Mouse (Mus musculus): ENCODE results near the gene Galr3. TPM values are rescaled to one million over a fixed set of nuclear protein-coding genes. Genes with fewer than 3 reads are reported as not detected.

The Galr3 gene
- polyA plus RNA-seq, 1 experiment: not detected

- Histone ChIP-seq H3K4me3 (ENCODE audit: insufficient read depth, low read length) (no peak overlapping the region), H3K4me1 (ENCODE audit: control insufficient read depth, insufficient read depth, low read length) (peaks cover 9% of the 10 kb centered on the region), H3K27ac (ENCODE audit: insufficient read depth, low read depth, low read length) (no peak overlapping the region)
- TF ChIP-seq CTCF (IDR thresholded peaks at IDR 0.05; ENCODE audit: low read depth, low read length) (peak; percentile 92), POLR2A (IDR thresholded peaks at IDR 0.05; ENCODE audit: borderline replicate concordance, low read depth, low read length) (no peak)
Measured at GRCm38 (mm10) chr15:79037913-79038328, 3.8 kb upstream of the Galr3 start.

GRCm38 (mm10) chr15:79038331-79038730 lies 3.4 kb upstream of the Galr3 start:
- TF ChIP-seq CTCF (IDR thresholded peaks at IDR 0.05; ENCODE audit: low read depth, low read length): no peak
- TF ChIP-seq POLR2A (IDR thresholded peaks at IDR 0.05; ENCODE audit: borderline replicate concordance, low read depth, low read length): no peak
- peaks cover 9% of the 10 kb centered on the region for H3K4me1 ChIP-seq (ENCODE audit: control insufficient read depth, insufficient read depth, low read length)

GRCm38 (mm10) chr15:79038853-79039252 lies 2.8 kb upstream of the Galr3 start:
- peaks cover 9% of the 10 kb centered on the region for H3K4me1 ChIP-seq (ENCODE audit: control insufficient read depth, insufficient read depth, low read length)
- TF ChIP-seq CTCF (IDR thresholded peaks at IDR 0.05; ENCODE audit: low read depth, low read length) (peak; percentile 69), POLR2A (IDR thresholded peaks at IDR 0.05; ENCODE audit: borderline replicate concordance, low read depth, low read length) (no peak)
- H3K4me3 ChIP-seq (ENCODE audit: insufficient read depth, low read length): no peak overlapping the region
- H3K27ac ChIP-seq (ENCODE audit: insufficient read depth, low read depth, low read length): no peak overlapping the region

More at GRCm38 (mm10) chr15:79038331-79038730, 3.4 kb upstream of the Galr3 start:
- no peak overlapping the region for H3K4me3 ChIP-seq (ENCODE audit: insufficient read depth, low read length)
- no peak overlapping the region for H3K27ac ChIP-seq (ENCODE audit: insufficient read depth, low read depth, low read length)

- no peak for TF ChIP-seq POLR2A (IDR thresholded peaks at IDR 0.05; ENCODE audit: borderline replicate concordance, low read depth, low read length)
- no peak for TF ChIP-seq CTCF (IDR thresholded peaks at IDR 0.05; ENCODE audit: low read depth, low read length)
- Histone ChIP-seq H3K4me3 (ENCODE audit: insufficient read depth, low read length) (peak overlapping the region; percentile 21), H3K4me1 (ENCODE audit: control insufficient read depth, insufficient read depth, low read length) (peaks cover 9% of the 10 kb centered on the region), H3K27ac (ENCODE audit: insufficient read depth, low read depth, low read length) (no peak overlapping the region)
Measured at GRCm38 (mm10) chr15:79040501-79041416, 926 bp upstream of the Galr3 start.

- Histone ChIP-seq H3K4me3 (ENCODE audit: insufficient read depth, low read length) (peak overlapping the region; percentile 58), H3K27ac (ENCODE audit: insufficient read depth, low read depth, low read length) (no peak overlapping the region), H3K4me1 (ENCODE audit: control insufficient read depth, insufficient read depth, low read length) (peaks cover 9% of the 10 kb centered on the region)
- TF ChIP-seq CTCF (IDR thresholded peaks at IDR 0.05; ENCODE audit: low read depth, low read length) (no peak), POLR2A (IDR thresholded peaks at IDR 0.05; ENCODE audit: borderline replicate concordance, low read depth, low read length) (no peak)
Measured at GRCm38 (mm10) chr15:79042721-79043491, 1.2 kb downstream of the Galr3 start.

GRCm38 (mm10) chr15:79044837-79045236 lies 3.2 kb downstream of the Galr3 start:
- no peak for TF ChIP-seq POLR2A (IDR thresholded peaks at IDR 0.05; ENCODE audit: borderline replicate concordance, low read depth, low read length)
- TF ChIP-seq CTCF (IDR thresholded peaks at IDR 0.05; ENCODE audit: low read depth, low read length): no peak
- Histone ChIP-seq H3K27ac (ENCODE audit: insufficient read depth, low read depth, low read length) (no peak overlapping the region), H3K4me1 (ENCODE audit: control insufficient read depth, insufficient read depth, low read length) (peaks cover 6% of the 10 kb centered on the region; the same call in 1 of the 2 replicates), H3K4me3 (ENCODE audit: insufficient read depth, low read length) (no peak overlapping the region)

GRCm38 (mm10) chr15:79048186-79048585 lies 6.5 kb downstream of the Galr3 start:
- TF ChIP-seq CTCF (IDR thresholded peaks at IDR 0.05; ENCODE audit: low read depth, low read length) (no peak), POLR2A (IDR thresholded peaks at IDR 0.05; ENCODE audit: borderline replicate concordance, low read depth, low read length) (no peak)
- H3K4me3 ChIP-seq (ENCODE audit: insufficient read depth, low read length): no peak overlapping the region
- H3K4me1 ChIP-seq (ENCODE audit: control insufficient read depth, insufficient read depth, low read length): no peaks in the 10 kb centered on the region
- no peak overlapping the region for H3K27ac ChIP-seq (ENCODE audit: insufficient read depth, low read depth, low read length)

- H3K4me1 ChIP-seq (ENCODE audit: control insufficient read depth, insufficient read depth, low read length): no peaks in the 10 kb centered on the region
- no peak overlapping the region for H3K4me3 ChIP-seq (ENCODE audit: insufficient read depth, low read length)
- TF ChIP-seq POLR2A (IDR thresholded peaks at IDR 0.05; ENCODE audit: borderline replicate concordance, low read depth, low read length) (no peak), CTCF (IDR thresholded peaks at IDR 0.05; ENCODE audit: low read depth, low read length) (no peak)
- no peak overlapping the region for H3K27ac ChIP-seq (ENCODE audit: insufficient read depth, low read depth, low read length)
Measured at GRCm38 (mm10) chr15:79050160-79050845, 8.6 kb downstream of the Galr3 start.

- TF ChIP-seq POLR2A (IDR thresholded peaks at IDR 0.05; ENCODE audit: borderline replicate concordance, low read depth, low read length) (no peak), CTCF (IDR thresholded peaks at IDR 0.05; ENCODE audit: low read depth, low read length) (no peak)
- no peak overlapping the region for H3K4me3 ChIP-seq (ENCODE audit: insufficient read depth, low read length)
- H3K27ac ChIP-seq (ENCODE audit: insufficient read depth, low read depth, low read length): no peak overlapping the region
- no peaks in the 10 kb centered on the region for H3K4me1 ChIP-seq (ENCODE audit: control insufficient read depth, insufficient read depth, low read length)
Measured at GRCm38 (mm10) chr15:79050964-79051363, 9.3 kb downstream of the Galr3 start.

All from bone marrow macrophage, adult 2 months (primary cell).